Comparison of ENCODE assay signal across 22 mouse cellular contexts in the genomic region with DNA sequence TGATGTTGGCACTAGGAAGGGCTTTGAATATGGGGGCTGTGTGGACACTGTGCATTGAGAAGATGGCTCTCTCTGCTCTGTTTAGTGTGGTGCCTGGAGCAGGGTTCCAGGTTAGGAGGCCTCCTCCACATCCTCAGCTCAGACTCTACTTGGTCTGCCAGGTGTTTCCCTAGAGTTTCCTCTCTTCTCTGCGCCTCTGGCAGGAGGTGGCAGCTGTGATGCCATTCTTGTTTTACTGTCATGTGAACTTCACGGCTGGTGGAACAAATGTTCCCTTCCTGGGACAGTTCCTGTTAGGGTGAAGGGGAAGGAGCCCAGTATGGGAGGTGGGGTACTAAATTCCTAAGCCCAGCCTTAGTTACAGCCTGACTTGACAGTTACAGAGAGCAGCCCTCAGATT.
"Had no signal": no experiment of that assay in that cellular context is flagged by ENCODE, and none has a peak within 500 bp of the region (broad histone marks: within the 10 kb centered on the region; RNA-seq: fewer than 3 reads in every experiment).

No protein-coding gene starts in this region.

- H3K4me3 ChIP-seq: lung, embryonic 15.5 days; megakaryocyte, embryonic 14.5 days; myocyte; neural tube, embryonic 13.5 days; neural tube, embryonic 15.5 days had no signal

- ATAC-seq: liver, postnatal 0 days; lung, postnatal 0 days; midbrain, embryonic 16.5 days had no signal

- H3K9me3 ChIP-seq: lung, embryonic 15.5 days; megakaryocyte, embryonic 14.5 days; neural tube, embryonic 13.5 days; neural tube, embryonic 15.5 days had no signal

- H3K27ac ChIP-seq: lung, embryonic 15.5 days; macrophage; neural tube, embryonic 13.5 days; neural tube, embryonic 15.5 days had no signal

- H3K9ac ChIP-seq: liver, postnatal 0 days; lung, embryonic 15.5 days; neural tube, embryonic 13.5 days; neural tube, embryonic 15.5 days had no signal

- H3K36me3 ChIP-seq: lung, embryonic 15.5 days; neural tube, embryonic 13.5 days; neural tube, embryonic 15.5 days had no signal

- H3K4me1 ChIP-seq: neural tube, embryonic 15.5 days had no signal

- H3K27me3 ChIP-seq: lung, embryonic 15.5 days; neural tube, embryonic 13.5 days; neural tube, embryonic 15.5 days had no signal

- H3K4me2 ChIP-seq: lung, embryonic 15.5 days; midbrain, embryonic 11.5 days; neural tube, embryonic 13.5 days; neural tube, embryonic 15.5 days had no signal

- DNase-seq: liver, postnatal 0 days; lung, adult 2 months; lung, postnatal 14 days; lung, postnatal 36 days; midbrain, embryonic 14.5 days; retina, postnatal 1 day; right cerebral cortex, adult 18-20 months; right cerebral cortex, postnatal 25 days; right cerebral cortex, postnatal 4 days; spleen, adult 18-20 months; thymus, adult 18-20 months; thymus, postnatal 14 days; thymus, postnatal 36 days had no signal
